Mouse (Mus musculus) megakaryocyte, adult 5-6 weeks (primary cell): ENCODE results near the gene St6galnac3. TPM values are rescaled to one million over a fixed set of nuclear protein-coding genes. Genes with fewer than 3 reads are reported as not detected.
A peak's percentile ranks its signal among the peaks of the same experiment; 100 is the strongest.

Experiments used
- ATAC-seq: 2 replicates; pipeline ENCODE4 v1.8.0; 2016; ENCODE audit warnings: mild to moderate bottlenecking, inconsistent platforms; ENCODE audit not compliant: poor library complexity, severe bottlenecking
- total RNA-seq, 2 experiments: library from RNA; stranded (forward) in 1 of 2; stranded (reverse) in 1 of 2; fragments of 153-499, 151-499 nt in 1 of 2; fragments of 221-1000, 200-1000 nt in 1 of 2; gene quantifications; 2 replicates each; pipeline versions ENCODE4 v1.2.3 to v1.2.4; 2015 to 2017

Gene St6galnac3
- total RNA-seq, 2 experiments from 2014 or later: 0.16 to 0.18 TPM

- no peak for ATAC-seq
Measured at GRCm38 (mm10) chr3:153537435-153537834, 187.5 kb downstream of the St6galnac3 start.

- no peak for ATAC-seq
Measured at GRCm38 (mm10) chr3:153536260-153536659, 188.7 kb downstream of the St6galnac3 start.

GRCm38 (mm10) chr3:153529174-153529573 is 195.8 kb downstream of the St6galnac3 start:
- ATAC-seq: no peak

- no peak for ATAC-seq
Measured at GRCm38 (mm10) chr3:153525151-153525768, 199.7 kb downstream of the St6galnac3 start.

- ATAC-seq: no peak
Measured at GRCm38 (mm10) chr3:153516848-153517247, 208.1 kb downstream of the St6galnac3 start.

GRCm38 (mm10) chr3:153513501-153514060 is 211.4 kb downstream of the St6galnac3 start:
- ATAC-seq: no peak

- no peak for ATAC-seq
Measured at GRCm38 (mm10) chr3:153512545-153512944, 212.4 kb downstream of the St6galnac3 start.

- no peak for ATAC-seq
Measured at GRCm38 (mm10) chr3:153511151-153511580, 213.8 kb downstream of the St6galnac3 start.

- no peak for ATAC-seq
Measured at GRCm38 (mm10) chr3:153510048-153510630, 214.8 kb downstream of the St6galnac3 start.

GRCm38 (mm10) chr3:153509643-153510042 is 215.3 kb downstream of the St6galnac3 start:
- no peak for ATAC-seq

GRCm38 (mm10) chr3:153509029-153509428 is 215.9 kb downstream of the St6galnac3 start:
- ATAC-seq: no peak

- no peak for ATAC-seq
Measured at GRCm38 (mm10) chr3:153508592-153508991, 216.4 kb downstream of the St6galnac3 start.

- no peak for ATAC-seq
Measured at GRCm38 (mm10) chr3:153507599-153507998, 217.4 kb downstream of the St6galnac3 start.

- no peak for ATAC-seq
Measured at GRCm38 (mm10) chr3:153502488-153502887, 222.5 kb downstream of the St6galnac3 start.

GRCm38 (mm10) chr3:153501333-153501877 is 223.6 kb downstream of the St6galnac3 start:
- peak; percentile 43; the same call in 1 of the 2 replicates for ATAC-seq

GRCm38 (mm10) chr3:153492986-153493385 is 232.0 kb downstream of the St6galnac3 start:
- ATAC-seq: no peak

- ATAC-seq: no peak
Measured at GRCm38 (mm10) chr3:153489718-153490117, 235.3 kb downstream of the St6galnac3 start.

GRCm38 (mm10) chr3:153488931-153489330 is 236.0 kb downstream of the St6galnac3 start:
- ATAC-seq: no peak

GRCm38 (mm10) chr3:153485176-153485575 is 239.8 kb downstream of the St6galnac3 start:
- ATAC-seq: no peak

GRCm38 (mm10) chr3:153484701-153485100 is 240.3 kb downstream of the St6galnac3 start:
- ATAC-seq: no peak

GRCm38 (mm10) chr3:153483691-153484090 is 241.3 kb downstream of the St6galnac3 start:
- ATAC-seq: no peak

- no peak for ATAC-seq
Measured at GRCm38 (mm10) chr3:153482098-153482497, 242.9 kb downstream of the St6galnac3 start.
